Mouse (Mus musculus): ENCODE measurements around the gene Irf7. TPM values are rescaled to one million over a fixed set of nuclear protein-coding genes. Genes with fewer than 3 reads are reported as not detected.
"Not testable (repeated sequence)": the region's sequence is repeated elsewhere in the genome, so short reads cannot be mapped to it uniquely, and the experiment has no call there.

Gene Irf7
- total RNA-seq, 4 experiments from 2014 or later: 1.7 to 2.4 (median 2.1) TPM

- DNase-seq (ENCODE audit: low spot score): no peak
These were observed 10.3 kb upstream of the Irf7 start, which contains the start of gene Cdhr5 for GRCm38 (mm10) chr7:141276546-141276945. Cdhr5 (minus strand) TSS chr7:141276786.

GRCm38 (mm10) chr7:141275356-141275755 lies 9.1 kb upstream of the Irf7 start:
- no peak for DNase-seq (ENCODE audit: low spot score)

- no peak for DNase-seq (ENCODE audit: low spot score)
These were observed 4.3 kb upstream of the Irf7 start for GRCm38 (mm10) chr7:141270631-141271030.

- DNase-seq (ENCODE audit: low spot score): no peak
These were observed 2.9 kb upstream of the Irf7 start for GRCm38 (mm10) chr7:141269273-141269545.

- peak; percentile 39 for DNase-seq (ENCODE audit: low spot score)
These were observed 2.4 kb upstream of the Irf7 start for GRCm38 (mm10) chr7:141268466-141269272.

- no peak for DNase-seq (ENCODE audit: low spot score)
These were observed 906 bp downstream of the Irf7 start for GRCm38 (mm10) chr7:141265411-141265738.

GRCm38 (mm10) chr7:141264761-141265410 lies 1.4 kb downstream of the Irf7 start:
- no peak for DNase-seq (ENCODE audit: low spot score)

GRCm38 (mm10) chr7:141264041-141264700 lies 2.1 kb downstream of the Irf7 start:
- DNase-seq (ENCODE audit: low spot score): no peak

GRCm38 (mm10) chr7:141263640-141264039 lies 2.6 kb downstream of the Irf7 start:
- DNase-seq (ENCODE audit: low spot score): no peak

GRCm38 (mm10) chr7:141261480-141261879 lies 4.8 kb downstream of the Irf7 start:
- DNase-seq (ENCODE audit: low spot score): no peak

GRCm38 (mm10) chr7:141256159-141256558 lies 10.1 kb downstream of the Irf7 start:
- no peak for DNase-seq (ENCODE audit: low spot score)

- DNase-seq (ENCODE audit: low spot score): not testable (repeated sequence)
These were observed 15.8 kb downstream of the Irf7 start for GRCm38 (mm10) chr7:141250486-141250885.

- DNase-seq (ENCODE audit: low spot score): no peak
These were observed 34.7 kb downstream of the Irf7 start for GRCm38 (mm10) chr7:141231551-141231950.

- no peak for DNase-seq (ENCODE audit: low spot score)
These were observed 35.2 kb downstream of the Irf7 start for GRCm38 (mm10) chr7:141231111-141231510.

- no peak for DNase-seq (ENCODE audit: low spot score)
These were observed 35.7 kb downstream of the Irf7 start for GRCm38 (mm10) chr7:141230570-141230969.

- no peak for DNase-seq (ENCODE audit: low spot score)
These were observed 36.6 kb downstream of the Irf7 start for GRCm38 (mm10) chr7:141229702-141230101.

GRCm38 (mm10) chr7:141228279-141229067 lies 37.8 kb downstream of the Irf7 start, which contains the start of gene Phrf1:
Phrf1 (plus strand) TSS chr7:141228784.
- DNase-seq (ENCODE audit: low spot score): peak; percentile 89

- no peak for DNase-seq (ENCODE audit: low spot score)
These were observed 38.5 kb downstream of the Irf7 start for GRCm38 (mm10) chr7:141227796-141228195.

GRCm38 (mm10) chr7:141226535-141226934 lies 39.7 kb downstream of the Irf7 start:
- no peak for DNase-seq (ENCODE audit: low spot score)

- DNase-seq (ENCODE audit: low spot score): no peak
These were observed 43.5 kb downstream of the Irf7 start for GRCm38 (mm10) chr7:141222696-141223215.

GRCm38 (mm10) chr7:141222126-141222467 lies 44.2 kb downstream of the Irf7 start:
- DNase-seq (ENCODE audit: low spot score): no peak
